Mouse (Mus musculus) hematopoietic stem cell, adult 5-6 weeks (primary cell): ENCODE data around the gene Jup. TPM values are rescaled to one million over a fixed set of nuclear protein-coding genes. Genes with fewer than 3 reads are reported as not detected.
"Not testable (repeated sequence)": the region's sequence is repeated elsewhere in the genome, so short reads cannot be mapped to it uniquely, and the experiment has no call there.

Source experiments
- ATAC-seq, 2 experiments: fragments of 125-278 bp in 1 of 2; replicated peaks in 1 of 2; 2 replicates each; pipeline ENCODE4 v1.8.0; 2016 to 2017; ENCODE audit warnings: inconsistent platforms in 2 of 2, mild to moderate bottlenecking in 2 of 2, moderate number of reproducible peaks in 2 of 2, low read depth in 1 of 2, moderate TSS enrichment in 1 of 2; ENCODE audit not compliant: low FRiP score in 2 of 2, poor library complexity in 2 of 2, severe bottlenecking in 2 of 2, insufficient read depth in 1 of 2, low TSS enrichment in 1 of 2
- total RNA-seq: library from RNA; stranded (forward); fragments of 172-1452, 232-1000 nt; gene quantifications from 2 replicates; pipeline ENCODE4 v1.2.3, GENCODE M21; 2017

Jup gene
- total RNA-seq, 1 experiment from 2014 or later = 2.1 TPM

DNA sequence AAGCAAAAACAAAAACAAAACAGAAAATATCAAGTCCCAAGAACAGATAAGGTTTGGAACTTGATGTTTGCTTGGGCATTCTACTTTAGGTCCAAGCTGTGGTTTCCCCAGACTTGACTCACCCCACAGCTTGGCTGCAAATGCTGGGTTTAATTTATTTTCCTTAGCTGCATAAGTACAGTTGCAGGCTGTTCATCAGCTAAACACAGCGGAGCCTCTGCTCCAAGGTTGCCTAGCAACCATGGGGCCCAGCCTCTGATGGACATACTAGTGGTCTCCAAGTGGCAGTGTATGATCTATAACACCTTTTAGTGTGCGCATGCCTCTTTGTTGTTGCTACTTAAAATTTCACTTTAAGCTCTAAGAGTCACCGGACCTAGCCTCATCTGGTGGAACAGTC lies 61.8 kb downstream of the Jup start:
- no peak for ATAC-seq

DNA sequence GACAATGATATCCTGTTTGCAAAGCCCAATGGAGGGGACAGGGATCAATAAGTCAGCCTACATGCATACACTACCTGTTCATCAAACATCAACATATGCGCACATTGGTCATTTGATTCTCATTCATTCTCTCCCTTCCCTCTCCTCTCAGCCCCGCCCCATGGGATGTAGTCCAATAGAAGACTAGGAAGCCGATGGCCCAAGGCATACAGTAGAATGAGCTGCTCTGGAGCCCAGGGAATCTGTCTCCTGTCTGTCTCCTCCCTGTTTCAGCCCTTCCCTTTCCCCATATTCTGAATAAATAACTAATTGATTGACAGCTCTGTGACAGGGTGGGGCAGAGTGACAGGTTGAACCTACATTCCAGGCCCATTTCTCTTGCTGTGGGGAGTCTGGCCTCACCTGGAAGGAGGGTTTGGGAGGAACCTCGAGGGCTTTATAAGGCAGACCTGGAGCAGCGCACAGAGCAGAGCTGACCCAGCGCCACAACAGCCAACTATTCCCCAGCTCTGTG lies 63.6 kb downstream of the Jup start, which contains the start of gene Gast:
Gene Gast (plus strand): TSS at position 464 of the 514 bp plus-strand sequence.
- ATAC-seq = no peak

DNA sequence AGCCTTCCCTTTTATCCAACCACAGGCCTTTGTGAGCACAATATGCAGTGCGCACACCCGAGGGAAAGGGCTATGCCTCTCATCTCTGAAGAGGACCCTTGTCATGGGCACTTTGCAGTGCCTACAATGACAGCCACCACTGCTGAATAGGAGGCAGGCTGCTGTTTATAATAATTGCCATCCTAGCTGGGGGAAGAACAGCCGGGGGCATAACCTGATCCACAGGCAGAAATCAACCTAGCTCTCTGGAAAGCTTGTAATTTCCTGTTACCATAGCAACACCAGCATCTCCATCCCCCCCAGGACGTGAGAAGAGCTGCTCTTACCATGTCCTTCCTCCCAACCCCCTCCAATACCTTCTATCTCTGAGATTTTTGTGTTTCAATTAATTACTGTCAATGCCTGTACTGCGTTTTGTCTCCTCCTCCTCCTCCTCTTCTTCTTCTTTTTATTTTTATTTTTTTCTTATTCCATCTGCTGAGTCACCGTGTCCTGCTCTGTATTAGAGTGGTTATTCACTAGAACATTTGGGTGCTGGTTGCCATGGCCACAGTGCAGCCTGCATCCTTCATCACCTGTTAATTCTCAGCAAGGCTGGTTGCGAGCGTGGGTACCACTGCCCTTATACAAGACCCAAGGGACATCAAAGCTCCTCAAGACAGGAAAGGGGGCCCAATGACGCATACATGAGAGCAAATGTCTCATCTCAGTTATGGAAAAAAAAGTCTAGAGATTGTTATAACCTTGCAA lies 64.6 kb downstream of the Jup start:
- ATAC-seq = no peak

DNA sequence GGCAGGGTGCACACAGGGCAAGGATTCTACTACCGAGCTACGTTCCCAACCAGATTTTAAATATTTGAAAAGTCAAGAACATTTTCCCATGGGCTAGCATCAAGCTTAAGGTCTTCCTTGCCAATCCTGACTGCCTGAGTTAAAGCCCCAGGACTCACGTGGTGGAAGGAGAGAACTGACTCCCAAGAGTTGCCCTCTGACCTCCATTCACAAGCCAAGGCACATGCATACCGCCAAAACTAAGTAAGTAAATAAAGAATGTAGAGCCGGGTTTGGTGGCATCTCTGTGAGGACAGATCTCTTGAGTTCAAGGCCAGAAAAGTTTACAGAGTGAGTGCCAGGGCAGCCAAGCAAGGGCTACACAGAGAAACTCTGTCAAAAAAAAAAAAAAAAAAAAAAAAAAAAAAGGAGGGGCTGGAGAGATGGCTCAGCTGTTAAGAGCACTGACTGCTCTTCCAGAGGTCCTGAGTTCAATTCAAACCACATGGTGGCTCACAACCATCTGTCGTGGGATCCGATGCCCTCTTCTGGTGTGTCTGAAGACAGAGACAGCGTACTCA lies 66.7 kb downstream of the Jup start:
- not testable (repeated sequence) for ATAC-seq

DNA sequence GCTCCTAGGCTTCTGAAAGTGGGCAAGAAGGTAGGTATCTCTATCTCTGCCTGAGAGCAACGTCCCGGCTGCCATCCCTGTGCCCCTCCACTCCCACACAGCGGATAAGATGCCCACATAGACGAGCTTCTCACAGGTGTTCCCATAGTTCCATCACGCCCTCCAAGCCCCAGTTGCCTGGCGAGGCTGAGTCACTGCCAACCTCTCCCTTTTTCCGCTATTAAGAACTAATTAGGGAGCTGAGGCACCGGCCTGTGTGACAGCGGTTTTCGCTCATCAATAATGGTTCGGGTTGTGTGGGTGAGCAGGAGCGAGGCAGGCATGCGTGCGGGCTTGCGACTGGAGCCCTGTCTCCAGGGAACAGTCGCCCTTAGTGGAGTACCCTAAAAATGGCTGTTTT lies 67.3 kb downstream of the Jup start:
- ATAC-seq = no peak

DNA sequence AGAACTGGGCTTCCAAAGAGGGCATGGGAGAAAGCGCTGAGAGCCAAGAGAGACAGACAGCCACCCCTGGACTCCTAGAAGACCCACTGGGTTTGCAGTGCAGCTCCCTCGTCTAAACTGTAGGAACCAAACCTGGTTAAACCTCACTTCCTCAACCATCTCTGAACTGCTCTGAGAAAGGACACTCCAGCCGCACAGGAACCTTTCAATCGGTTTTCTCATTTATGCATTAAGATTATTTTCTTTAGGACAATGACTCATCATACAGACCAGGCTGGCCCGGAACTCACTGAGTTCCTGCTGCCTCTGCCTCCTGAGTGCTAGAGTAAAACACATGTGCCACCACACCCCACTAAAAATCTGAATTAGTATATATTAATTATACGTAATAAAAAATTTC lies 69.8 kb downstream of the Jup start:
- no peak for ATAC-seq

DNA sequence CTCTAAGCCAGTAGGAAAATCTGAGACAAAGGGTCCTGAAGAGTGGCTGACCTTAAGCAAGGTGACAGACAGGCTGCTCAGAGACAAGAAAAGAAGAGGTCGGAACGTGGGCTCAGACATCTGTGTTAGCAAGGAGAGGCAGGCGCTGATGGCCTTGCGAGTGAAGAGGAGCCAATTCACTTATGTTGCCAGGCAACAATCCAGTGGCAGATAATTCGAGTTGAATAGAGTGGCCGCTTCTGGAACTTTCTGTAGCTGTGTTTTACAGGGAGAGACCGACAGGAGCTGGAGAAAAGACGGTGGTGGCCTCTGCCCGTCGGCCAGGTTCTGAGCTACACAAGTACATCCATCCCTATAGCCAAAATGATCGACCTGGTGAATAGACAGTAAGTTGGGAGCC lies 70.2 kb downstream of the Jup start:
- ATAC-seq = no peak

DNA sequence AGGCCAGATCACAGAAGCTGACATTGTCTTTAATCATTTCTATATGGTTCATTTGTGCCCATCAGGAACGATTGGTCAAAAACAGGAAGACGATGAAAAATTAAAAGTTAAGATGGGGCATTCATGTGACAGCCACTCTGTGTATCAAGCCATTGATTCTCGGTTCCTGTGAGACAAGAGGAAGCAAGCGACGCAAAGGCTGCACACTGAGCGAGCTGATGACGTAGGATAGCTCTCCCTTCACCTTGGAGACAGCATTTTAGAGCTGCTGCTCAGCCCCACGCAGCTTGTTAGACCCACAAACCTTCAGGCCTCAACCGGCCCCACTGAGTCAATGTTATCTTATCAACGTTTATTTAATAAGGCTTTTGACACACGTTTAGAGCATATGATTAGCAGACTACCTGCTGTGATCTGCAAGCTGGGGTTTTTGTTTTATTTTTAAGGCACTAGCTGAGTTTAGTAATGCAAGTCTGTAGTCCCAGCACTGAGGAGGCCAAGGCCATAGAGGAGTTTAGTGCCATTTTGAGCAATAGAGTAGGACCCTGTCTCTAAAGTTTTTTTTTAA lies 72.4 kb downstream of the Jup start:
- ATAC-seq = no peak

DNA sequence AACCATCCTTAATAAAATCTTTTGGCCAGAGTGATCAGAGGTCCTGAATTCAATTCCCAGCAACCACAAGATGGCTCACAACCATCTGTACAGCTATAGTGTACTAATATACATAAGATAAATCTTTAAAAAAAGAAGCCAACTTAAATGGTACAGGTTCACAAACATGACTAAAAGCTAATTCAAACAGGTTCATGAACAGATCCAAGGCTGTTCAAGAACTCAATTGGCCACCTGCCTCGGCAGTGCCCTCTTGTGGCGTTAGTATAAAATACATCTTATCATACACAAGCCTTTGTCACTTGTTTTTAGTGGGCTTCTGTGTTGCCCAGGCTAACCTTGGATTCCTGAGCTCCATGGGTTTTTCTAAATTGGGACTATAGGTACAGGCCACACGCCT lies 74.0 kb downstream of the Jup start:
- peak in 1 of 2 experiments; percentile 14; a peak in 1 of 4 replicates for ATAC-seq

DNA sequence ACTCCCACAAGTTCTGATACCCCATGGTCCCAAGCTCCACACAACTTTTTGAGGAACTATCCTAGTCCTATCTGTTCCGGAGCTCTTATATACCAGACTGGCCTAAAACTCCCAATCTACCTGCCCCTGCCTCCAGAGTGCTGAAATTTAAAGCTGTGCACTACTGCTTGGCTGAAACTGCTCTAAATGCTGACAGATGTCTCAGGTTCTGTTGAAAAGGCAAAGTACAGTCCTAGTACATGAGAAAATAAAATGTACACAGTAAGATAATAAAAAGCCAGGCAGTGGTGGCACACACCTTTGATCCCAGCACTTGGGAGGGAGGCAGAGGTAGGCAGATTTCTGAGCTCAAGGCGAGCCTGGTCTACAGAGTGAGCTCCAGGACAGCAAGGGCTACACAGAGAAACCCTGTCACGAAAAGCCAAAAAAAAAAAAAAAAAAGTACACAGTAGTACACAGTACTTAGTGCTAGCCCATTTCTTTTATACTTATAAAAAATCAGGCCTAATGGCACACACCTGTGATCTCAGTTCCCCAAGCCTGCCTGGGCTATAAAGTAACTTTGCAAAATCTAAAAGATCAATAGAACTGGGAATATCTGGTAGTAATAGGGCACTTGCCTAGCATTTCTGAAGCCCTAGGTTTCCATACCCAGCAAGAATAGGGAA lies 74.8 kb downstream of the Jup start:
- ATAC-seq = no peak

DNA sequence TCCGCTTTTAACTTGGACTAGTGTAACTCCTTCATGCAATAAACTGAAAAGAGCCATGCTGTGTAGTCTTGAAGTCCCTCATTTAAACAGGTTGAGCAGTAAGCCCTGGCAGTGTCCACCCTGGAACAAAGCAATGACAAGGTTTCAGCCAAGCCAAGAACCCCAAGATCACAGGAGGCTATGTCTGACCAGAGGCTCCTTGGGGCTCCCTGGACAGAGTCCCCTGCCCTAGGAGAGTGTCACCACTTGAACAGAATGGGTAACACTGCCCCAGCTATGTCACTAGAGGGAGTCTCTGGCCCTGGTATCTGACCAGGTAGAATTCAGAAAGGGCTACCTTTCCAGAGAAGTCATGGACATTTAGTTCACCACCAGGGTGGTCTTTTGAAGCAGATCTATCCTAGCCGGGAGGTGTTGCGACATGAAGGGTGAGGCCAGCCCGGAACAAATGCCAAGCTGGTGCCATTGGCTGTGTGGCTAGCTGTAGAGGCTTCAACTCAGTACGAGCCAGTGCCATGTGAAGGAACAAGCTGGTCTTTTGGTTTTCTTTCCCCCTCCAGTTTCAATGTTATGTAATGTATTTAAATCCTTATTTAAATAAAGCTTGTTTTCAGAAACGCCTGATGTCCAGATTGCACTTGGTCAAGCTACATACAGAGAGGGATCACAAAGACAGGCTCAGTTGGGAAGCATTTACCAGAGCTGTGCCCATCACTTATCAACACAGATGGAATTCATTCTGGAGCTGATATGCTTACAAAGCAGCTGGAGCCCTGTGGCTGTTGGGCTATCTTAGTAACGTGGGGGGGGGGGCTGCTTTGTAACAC lies 75.9 kb downstream of the Jup start:
- not testable (repeated sequence) for ATAC-seq

DNA sequence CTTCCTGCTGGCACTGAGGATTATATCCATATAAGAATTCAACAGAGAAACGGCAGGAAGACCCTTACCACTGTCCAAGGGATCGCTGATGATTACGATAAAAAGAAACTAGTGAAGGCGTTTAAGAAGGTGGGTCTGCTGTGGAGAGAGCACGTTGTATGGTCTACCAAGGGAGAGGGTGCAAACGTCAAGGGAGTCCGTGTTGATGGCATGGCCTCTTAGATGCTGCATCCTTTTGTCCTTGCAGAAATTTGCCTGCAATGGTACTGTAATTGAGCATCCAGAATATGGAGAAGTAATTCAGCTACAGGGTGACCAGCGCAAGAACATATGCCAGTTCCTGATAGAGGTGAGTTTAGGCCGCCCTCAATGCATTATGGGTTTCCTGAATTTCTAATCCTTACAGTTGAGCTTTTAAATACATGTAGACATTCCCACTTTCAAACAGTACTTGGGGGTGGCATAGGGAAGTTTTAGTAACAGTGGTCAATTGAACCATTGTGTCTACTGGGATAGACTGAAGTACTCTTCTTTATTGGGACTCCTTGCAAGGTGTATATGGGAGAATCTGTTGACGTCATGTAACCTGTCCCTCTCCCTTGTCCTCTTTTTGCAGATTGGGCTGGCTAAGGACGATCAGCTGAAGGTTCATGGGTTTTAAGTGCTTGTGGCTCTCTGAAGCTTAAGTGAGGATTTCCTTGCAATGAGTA lies 76.7 kb downstream of the Jup start:
- not testable (repeated sequence) for ATAC-seq

DNA sequence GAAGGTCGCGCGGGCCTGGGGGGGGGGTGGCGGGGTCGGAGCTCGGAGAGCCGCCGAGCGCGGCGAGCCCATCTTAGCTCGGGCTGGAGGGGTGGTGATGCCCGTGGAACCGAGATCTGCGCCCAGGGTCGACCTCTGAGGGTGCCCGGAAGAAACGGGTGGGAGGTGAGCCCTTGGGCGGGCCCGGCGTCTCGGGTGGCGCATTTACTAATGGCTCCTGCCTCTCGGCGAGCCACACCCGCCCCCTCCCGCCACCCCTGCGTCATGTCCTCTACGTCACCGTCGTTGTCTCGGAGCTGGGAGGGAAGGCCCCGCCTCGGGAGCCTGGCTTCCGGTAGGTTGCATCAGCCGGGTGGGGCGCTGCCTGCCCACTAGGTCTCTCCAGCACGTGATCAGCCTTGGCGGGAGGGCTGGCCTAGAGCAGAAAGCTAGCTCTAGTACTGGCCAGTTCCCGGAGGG lies 77.4 kb downstream of the Jup start:
- peak; percentile 82 to 87 for ATAC-seq

DNA sequence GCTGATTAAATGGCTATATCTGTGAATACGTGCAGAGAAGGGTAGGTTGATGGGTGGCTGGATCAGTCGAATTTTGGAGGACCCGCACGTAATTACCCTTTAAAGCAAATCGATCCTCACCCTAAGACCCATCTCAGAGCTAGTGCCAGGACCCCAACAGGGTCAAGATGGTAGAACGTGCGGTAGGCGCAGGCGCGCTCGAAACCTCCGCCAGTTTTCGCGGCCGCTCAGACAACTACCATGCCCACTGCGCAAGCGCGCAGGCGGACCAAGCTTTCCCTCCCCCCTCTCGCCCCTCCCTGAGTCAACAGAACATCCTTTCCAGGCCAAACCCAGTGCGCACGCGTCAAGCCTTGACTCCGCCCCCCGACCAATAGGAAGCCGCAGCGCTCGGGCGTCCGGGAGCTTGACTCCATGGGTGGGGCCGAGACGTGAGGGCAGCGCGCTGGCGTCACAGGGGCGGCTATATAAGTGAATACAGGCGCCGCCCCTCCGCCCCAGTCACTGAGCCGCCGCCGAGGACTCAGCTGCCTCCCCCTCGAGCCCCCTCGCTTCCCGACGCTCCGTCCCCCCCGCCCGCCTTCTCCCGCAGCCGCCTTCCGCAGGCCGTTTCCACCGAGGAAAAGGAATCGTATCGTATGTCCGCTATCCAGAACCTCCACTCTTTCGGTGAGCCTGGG lies 77.9 kb downstream of the Jup start, which contains the start of gene Eif1:
Gene Eif1 (plus strand): TSS at position 394 of the 680 bp plus-strand sequence.
- ATAC-seq = peak; percentile 82 to 88
